Mouse (Mus musculus): Measurements from ENCODE around the gene Ankrd36. TPM values are rescaled to one million over a fixed set of nuclear protein-coding genes. Genes with fewer than 3 reads are reported as not detected.
"Not testable (repeated sequence)": the region's sequence is repeated elsewhere in the genome, so short reads cannot be mapped to it uniquely, and the experiment has no call there.

Gene Ankrd36
- not detected for total RNA-seq (2021)
- long read RNA-seq, experiment 1, partial matches to known transcripts, result 0 of 2 reads
- long read RNA-seq, experiment 1, other reads (novel, unspliced or antisense), result 2 of 2 reads
- long read RNA-seq, experiment 2, partial matches to known transcripts, result 0 of 1 reads
- long read RNA-seq, experiment 2, other reads (novel, unspliced or antisense), result 1 of 1 reads

- no peak for DNase-seq
- intact Hi-C loops (cut with DNase I), result no loop called here
Measured at GRCm38 (mm10) chr11:5569474-5569873, at the start of gene Ankrd36. Ankrd36 (plus strand) TSS chr11:5569684.

GRCm38 (mm10) chr11:5520412-5521265, 48.8 kb upstream of the Ankrd36 start, which contains the start of gene Xbp1:
Xbp1 (plus strand) TSS chr11:5520659.
- intact Hi-C loops (cut with DNase I), result no loop called here
- DNase-seq, result peak; percentile 98

GRCm38 (mm10) chr11:5521266-5521515, 48.3 kb upstream of the Ankrd36 start:
- intact Hi-C loops (cut with DNase I), result no loop called here
- DNase-seq, result peak in 1 of 2 experiments; percentile 64

- peak; percentile 62 to 64 for DNase-seq
- intact Hi-C loops (cut with DNase I), result no loop called here
Measured at GRCm38 (mm10) chr11:5521516-5522291, 47.8 kb upstream of the Ankrd36 start.

- intact Hi-C loops (cut with DNase I), result no loop called here
- no peak for DNase-seq
Measured at GRCm38 (mm10) chr11:5522798-5523415, 46.6 kb upstream of the Ankrd36 start.

- intact Hi-C loops (cut with DNase I), result no loop called here
- DNase-seq, result no peak
Measured at GRCm38 (mm10) chr11:5525418-5525817, 44.1 kb upstream of the Ankrd36 start.

GRCm38 (mm10) chr11:5526573-5527439, 42.7 kb upstream of the Ankrd36 start:
- intact Hi-C loops (cut with DNase I), result no loop called here

GRCm38 (mm10) chr11:5527865-5528523, 41.5 kb upstream of the Ankrd36 start:
- intact Hi-C loops (cut with DNase I), result no loop called here
- no peak for DNase-seq

More at GRCm38 (mm10) chr11:5526573-5527439, 42.7 kb upstream of the Ankrd36 start:
- no peak for DNase-seq

GRCm38 (mm10) chr11:5528841-5529240, 40.6 kb upstream of the Ankrd36 start:
- DNase-seq, result no peak
- intact Hi-C loops (cut with DNase I), result no loop called here

- intact Hi-C loops (cut with DNase I), result no loop called here
- no peak for DNase-seq
Measured at GRCm38 (mm10) chr11:5530172-5530571, 39.3 kb upstream of the Ankrd36 start.

GRCm38 (mm10) chr11:5530717-5531116, 38.8 kb upstream of the Ankrd36 start:
- no peak for DNase-seq
- intact Hi-C loops (cut with DNase I), result no loop called here

GRCm38 (mm10) chr11:5533108-5533507, 36.4 kb upstream of the Ankrd36 start:
- intact Hi-C loops (cut with DNase I), result no loop called here
- no peak for DNase-seq

GRCm38 (mm10) chr11:5537454-5537853, 32.0 kb upstream of the Ankrd36 start:
- DNase-seq; intact Hi-C loops (cut with DNase I): not testable (repeated sequence)

GRCm38 (mm10) chr11:5540331-5540730, 29.2 kb upstream of the Ankrd36 start:
- DNase-seq, result no peak
- intact Hi-C loops (cut with DNase I), result no loop called here

GRCm38 (mm10) chr11:5541230-5541798, 28.2 kb upstream of the Ankrd36 start:
- intact Hi-C loops (cut with DNase I), result no loop called here
- DNase-seq, result no peak

GRCm38 (mm10) chr11:5541799-5542481, 27.5 kb upstream of the Ankrd36 start, which contains the start of gene Ccdc117:
Ccdc117 (minus strand) TSS chr11:5542187.
- DNase-seq, result peak; percentile 83 to 88
- intact Hi-C loops (cut with DNase I), result no loop called here

GRCm38 (mm10) chr11:5542482-5543185, 26.9 kb upstream of the Ankrd36 start:
- DNase-seq, result no peak
- intact Hi-C loops (cut with DNase I), result no loop called here

- intact Hi-C loops (cut with DNase I), result no loop called here
- no peak for DNase-seq
Measured at GRCm38 (mm10) chr11:5543281-5543680, 26.2 kb upstream of the Ankrd36 start.
